Mouse (Mus musculus): ENCODE measurements around the gene Nudt15.

Gene Nudt15

DNA sequence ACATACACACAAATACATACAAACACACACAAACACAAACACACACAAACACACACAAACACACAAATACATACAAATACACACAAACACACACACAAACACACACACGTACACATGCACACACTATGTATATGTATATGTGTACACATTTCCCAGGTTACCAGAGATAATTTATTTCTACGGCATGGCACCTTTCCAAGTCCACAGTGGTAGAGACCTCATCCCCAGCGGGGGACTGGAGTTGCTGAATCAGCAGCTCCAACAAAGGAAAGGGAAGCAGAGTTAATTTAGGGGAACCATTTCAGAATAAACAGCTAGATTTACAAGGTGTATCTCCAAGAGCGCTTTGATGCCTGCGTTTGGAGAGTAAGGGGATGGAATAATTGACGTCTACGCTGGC is 75.8 kb downstream of the Nudt15 start:
- DNase-seq (ENCODE audit: low spot score in 2 of 2), result no peak

DNA sequence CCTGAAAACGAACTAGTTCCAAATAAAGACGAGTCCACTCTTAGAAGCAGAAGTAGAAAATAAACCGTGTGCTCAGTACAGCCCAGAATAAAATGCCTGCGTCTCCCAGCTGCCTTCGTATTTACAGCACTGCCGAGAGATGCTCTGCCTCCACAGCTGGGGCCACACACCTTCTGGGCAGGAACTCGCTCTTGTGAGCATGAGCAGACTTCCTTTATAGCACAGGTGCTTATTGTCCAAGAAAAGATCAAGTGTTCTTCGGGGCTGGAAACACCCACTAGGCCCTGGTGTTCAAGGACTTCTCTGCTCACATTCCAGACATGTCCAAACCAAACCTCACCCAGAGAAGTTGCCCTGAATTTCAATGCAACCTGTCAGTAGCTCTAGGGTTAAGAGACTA is 77.4 kb downstream of the Nudt15 start:
- no peak for DNase-seq (ENCODE audit: low spot score in 2 of 2)

- DNase-seq (ENCODE audit: low spot score in 2 of 2), result no peak
These were observed 78.5 kb downstream of the Nudt15 start for GRCm38 (mm10) chr14:73469506-73469905.

Data from cerebellum, postnatal 4 days (tissue).